Mouse (Mus musculus): Measurements from ENCODE around the gene Senp1. TPM values are rescaled to one million over a fixed set of nuclear protein-coding genes. Genes with fewer than 3 reads are reported as not detected.

Gene Senp1
- total RNA-seq, 2 experiments from 2014 or later, result 17.2 to 22.8 TPM

- no peak for DNase-seq
Observed at GRCm38 (mm10) chr15:98048918-98049700, 44.4 kb downstream of the Senp1 start.

- no peak for DNase-seq
Observed at GRCm38 (mm10) chr15:98044387-98044786, 49.2 kb downstream of the Senp1 start.

GRCm38 (mm10) chr15:98043967-98044366 is 49.6 kb downstream of the Senp1 start:
- DNase-seq, result no peak

- no peak for DNase-seq
Observed at GRCm38 (mm10) chr15:98042508-98042907, 51.0 kb downstream of the Senp1 start.

GRCm38 (mm10) chr15:98039682-98040081 is 53.9 kb downstream of the Senp1 start:
- peak; percentile 16 for DNase-seq

- no peak for DNase-seq
Observed at GRCm38 (mm10) chr15:98036578-98036977, 57.0 kb downstream of the Senp1 start.

GRCm38 (mm10) chr15:98035076-98035755 is 58.3 kb downstream of the Senp1 start:
- no peak for DNase-seq

GRCm38 (mm10) chr15:98033233-98033748 is 60.3 kb downstream of the Senp1 start:
- DNase-seq, result no peak

- DNase-seq, result no peak
Observed at GRCm38 (mm10) chr15:98029798-98030197, 63.7 kb downstream of the Senp1 start.

- no peak for DNase-seq
Observed at GRCm38 (mm10) chr15:98026967-98027904, 66.3 kb downstream of the Senp1 start.

GRCm38 (mm10) chr15:98025611-98026010 is 67.9 kb downstream of the Senp1 start:
- DNase-seq, result peak; percentile 63

GRCm38 (mm10) chr15:98023137-98023536 is 70.4 kb downstream of the Senp1 start:
- DNase-seq, result no peak

GRCm38 (mm10) chr15:98021886-98022285 is 71.7 kb downstream of the Senp1 start:
- no peak for DNase-seq

- DNase-seq, result no peak
Observed at GRCm38 (mm10) chr15:98019047-98019446, 74.5 kb downstream of the Senp1 start.

- no peak for DNase-seq
Observed at GRCm38 (mm10) chr15:98017925-98018324, 75.6 kb downstream of the Senp1 start.

- DNase-seq, result no peak
Observed at GRCm38 (mm10) chr15:98012810-98013209, 80.7 kb downstream of the Senp1 start.

- DNase-seq, result no peak
Observed at GRCm38 (mm10) chr15:98005181-98005580, 88.4 kb downstream of the Senp1 start.

GRCm38 (mm10) chr15:98004740-98005159 is 88.8 kb downstream of the Senp1 start:
- no peak for DNase-seq

GRCm38 (mm10) chr15:98003822-98004739 is 89.5 kb downstream of the Senp1 start, which contains the start of gene Col2a1:
Gene Col2a1 (minus strand): TSS chr15:98004695.
- DNase-seq, result peak; percentile 27

GRCm38 (mm10) chr15:98002991-98003821 is 90.3 kb downstream of the Senp1 start:
- peak; percentile 46 for DNase-seq

Data from adrenal gland, postnatal 10 days (tissue).